Mouse (Mus musculus): ENCODE measurements at regions not wholly inside any gene's neighbourhood (a gene's known extent, or its start where the extent isn't known, plus 50 kb on each side); places are given as distances from the start of the nearest gene placed in this dataset.

DNA sequence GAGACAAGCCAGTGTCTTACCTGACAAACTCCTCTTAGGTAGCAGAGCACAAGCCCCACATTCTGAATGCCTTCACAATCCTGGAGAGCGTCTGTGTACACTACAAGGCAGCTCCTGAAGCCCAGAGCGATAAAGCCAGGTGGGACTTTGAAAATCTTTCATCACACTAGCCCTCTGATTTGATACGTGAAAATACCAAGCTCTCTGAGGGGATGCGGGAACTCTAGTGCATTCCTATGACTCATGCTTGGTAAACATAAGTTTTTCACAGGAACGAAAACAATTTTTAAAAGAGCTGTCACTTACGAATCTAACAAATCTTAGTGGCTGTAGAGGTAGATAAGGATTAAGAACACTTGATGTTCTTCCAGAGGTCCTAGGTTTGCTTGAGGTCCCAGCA is 108.6 kb upstream of the Peli1 start:
- CTCF ChIA-PET, result no interaction called here

DNA sequence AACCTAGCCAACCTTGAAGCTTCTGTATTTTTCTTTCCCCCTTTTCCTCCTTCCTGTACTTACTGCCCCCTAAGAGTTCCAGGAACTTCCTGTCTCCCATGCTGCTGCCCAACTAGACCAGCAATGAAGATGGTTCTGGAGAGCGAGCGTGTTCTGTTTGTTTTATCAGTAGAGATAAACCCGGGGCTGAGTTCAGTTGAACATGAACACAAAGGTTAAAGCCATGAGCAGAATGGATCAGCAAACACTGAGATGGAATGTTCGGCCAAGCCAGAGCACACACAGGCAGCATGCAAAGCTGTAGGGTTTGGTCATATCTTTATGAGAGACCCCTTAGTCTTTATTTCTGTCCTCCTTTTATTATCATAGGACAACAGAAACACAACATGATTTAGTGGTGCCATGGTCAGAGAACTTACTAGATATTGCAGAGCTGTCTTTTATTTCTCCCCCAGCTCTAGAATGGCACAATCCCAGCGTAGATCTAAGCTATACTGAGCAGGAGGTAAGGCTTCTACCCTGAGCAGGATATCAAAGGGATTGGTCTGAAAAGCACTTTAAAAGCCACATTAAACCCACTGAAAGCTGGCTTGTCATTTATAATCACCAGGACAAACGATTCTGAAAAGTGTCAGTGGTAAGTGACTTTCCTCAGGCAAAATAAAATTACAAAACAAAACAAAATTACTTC is 105.9 kb upstream of the Peli1 start:
- CTCF ChIA-PET, result no interaction called here

DNA sequence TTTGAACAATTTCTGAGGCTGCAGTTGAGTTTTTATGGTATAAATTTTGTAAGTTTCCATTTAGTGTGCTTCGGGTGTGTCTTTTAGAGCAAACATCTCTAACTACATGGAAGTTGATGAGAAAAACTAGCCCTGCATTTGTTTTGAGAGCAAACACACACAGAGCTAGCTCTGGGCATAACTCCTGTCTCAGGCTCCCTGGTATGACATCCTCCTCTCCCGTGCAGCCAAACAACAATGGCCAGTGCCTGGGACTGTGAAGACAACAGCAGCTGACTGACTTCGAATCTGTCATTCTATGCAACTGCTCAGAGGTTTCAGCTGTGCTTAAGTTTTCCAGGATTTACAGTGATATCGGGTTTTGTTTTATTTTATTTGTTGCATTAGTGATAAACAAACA is 105.3 kb upstream of the Peli1 start:
- CTCF ChIA-PET, result no interaction called here

DNA sequence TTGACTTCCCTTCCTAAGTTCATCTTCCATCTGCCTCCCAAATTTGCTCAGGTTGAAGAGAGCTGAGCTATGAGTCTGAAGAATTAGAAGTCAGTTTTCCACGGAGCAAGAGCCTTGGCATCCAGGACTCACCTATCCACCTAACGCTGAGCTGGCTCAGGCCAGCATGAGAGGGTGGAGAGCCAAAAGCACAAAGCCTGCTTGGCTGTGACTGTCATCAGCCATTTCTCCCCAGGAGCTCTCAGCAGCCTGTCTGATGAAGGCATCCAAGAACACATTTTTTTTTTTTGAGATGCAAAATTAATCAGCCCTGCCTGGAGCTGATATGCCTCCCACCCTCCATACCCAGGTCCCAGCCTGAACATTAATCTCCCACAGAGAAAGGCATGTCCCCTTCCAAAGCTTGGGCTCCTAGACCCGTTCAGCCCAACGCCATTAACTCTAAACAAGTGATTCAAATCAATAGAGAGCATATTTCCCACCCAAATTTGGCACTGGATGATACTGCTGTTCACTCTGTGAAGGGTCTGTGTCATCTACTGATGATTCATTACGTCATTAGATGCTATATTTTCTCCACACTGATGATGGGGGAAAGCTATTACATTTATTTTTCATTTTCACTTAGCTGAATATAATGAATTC is 103.8 kb upstream of the Peli1 start:
- CTCF ChIA-PET, result no interaction called here

DNA sequence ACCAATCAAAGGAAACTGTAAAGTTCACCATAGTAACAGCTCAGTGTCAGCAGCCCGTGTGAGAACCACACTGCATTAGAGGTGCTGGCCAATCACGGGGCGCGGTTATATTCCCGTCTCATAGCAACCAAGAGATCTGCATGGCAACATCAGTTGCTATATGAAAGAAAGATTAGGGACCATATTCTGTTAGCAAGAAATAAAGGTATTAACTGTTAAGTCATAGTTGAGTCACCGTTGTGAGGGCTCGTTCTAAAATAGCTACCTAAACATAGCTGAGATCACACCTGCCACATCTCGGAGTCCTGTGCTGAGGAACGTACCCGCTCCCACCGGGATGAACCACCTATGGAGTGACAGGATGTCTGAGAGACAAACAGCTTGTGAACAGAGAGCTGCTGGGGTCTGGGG is 103.2 kb upstream of the Peli1 start:
- CTCF ChIA-PET, result no interaction called here

DNA sequence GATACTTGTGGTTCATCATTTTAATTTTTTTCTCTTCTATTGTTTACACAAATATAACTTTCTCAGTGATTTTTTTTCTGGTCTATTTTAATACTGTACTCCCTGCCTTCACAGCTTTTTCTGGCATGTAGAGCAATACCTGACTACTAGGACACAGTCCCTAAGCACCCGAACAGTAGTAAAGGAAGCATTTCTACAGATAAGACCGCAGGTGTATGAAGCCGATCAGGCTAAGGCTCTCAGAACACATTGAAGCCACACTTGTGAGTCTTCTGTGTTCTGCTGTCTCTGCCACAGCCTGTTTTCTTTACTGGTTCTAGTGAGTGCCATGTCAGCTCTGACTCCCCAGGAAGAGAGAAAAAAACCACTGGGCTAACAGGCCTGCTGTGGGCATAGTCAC is 102.2 kb upstream of the Peli1 start:
- CTCF ChIA-PET, result no interaction called here

DNA sequence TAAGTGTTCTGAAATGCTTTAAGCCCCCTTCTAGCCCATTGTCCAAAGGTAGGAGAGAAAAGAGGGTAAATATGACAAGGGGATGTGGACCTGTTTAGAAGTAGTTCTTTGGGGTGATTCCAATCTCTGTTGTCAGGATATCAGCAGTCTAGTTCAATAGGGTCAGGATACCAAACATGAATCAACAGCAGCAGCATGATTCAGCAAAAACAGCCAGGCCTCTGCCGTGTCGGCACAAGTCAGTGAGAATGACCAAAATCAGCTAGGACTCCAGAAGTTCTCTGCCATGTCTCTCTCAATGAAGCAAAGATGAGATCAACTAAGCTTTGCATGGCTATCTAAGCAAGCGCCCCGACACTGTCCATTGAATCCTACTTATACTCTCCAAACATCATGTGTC is 97.5 kb upstream of the Peli1 start:
- CTCF ChIA-PET, result no interaction called here

DNA sequence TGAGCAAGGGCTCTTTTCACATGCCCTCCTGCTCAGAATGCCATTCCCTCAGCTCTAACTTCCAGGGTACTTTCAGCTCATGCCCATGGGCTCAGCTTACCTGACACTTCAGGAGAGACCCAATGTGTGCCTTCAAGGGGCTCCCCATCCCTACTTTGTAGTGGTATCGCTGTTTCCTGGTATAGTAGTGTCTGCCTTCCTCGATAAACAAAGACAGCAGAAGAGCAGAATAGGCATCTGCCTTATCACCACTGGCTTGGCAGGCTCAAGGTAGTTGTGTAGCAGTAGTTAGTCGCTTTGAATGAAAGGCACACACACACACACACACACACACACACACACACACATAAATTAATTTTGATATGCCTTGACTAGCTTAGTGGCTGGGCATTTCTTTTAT is 89.7 kb upstream of the Peli1 start:
- CTCF ChIA-PET, result no interaction called here

DNA sequence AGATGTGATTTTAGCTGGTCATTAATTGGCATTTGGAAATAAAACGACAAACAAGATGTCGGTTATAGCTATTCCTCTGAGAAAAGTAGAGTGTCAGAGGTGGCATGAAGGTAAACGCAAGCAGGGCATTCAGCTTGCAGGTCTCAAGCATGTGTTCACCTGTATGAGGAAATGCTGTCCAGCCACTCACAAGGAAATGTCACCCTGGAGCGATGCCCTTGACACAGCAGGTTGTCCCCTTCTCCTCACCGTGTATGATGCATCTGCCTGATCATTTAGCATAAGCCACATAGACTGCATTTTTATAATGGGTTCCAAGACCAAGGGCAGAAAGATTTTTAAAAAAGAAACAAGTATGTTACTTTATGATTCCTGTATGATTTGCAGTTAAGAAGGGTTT is 83.9 kb upstream of the Peli1 start:
- CTCF ChIA-PET, result no interaction called here

DNA sequence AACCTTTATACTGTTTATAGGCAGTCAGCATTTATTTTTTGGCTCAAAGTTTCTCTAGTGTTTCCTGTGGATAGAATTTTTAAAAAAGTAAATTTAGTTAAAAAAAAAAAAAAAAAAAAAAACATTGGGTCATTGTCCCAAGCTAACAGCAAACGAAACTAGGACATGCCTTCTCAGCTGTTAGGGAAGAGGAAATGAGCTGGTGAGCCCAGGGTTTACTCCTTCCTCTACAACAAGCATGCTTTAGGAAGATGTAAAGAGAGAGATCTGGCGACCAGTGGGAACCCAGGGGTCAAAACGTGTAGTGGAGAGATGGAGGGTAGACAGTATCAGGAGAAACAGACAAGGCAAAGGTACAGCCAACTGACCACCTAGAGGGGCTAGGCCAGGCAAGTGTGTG is 81.6 kb upstream of the Peli1 start:
- CTCF ChIA-PET, result no interaction called here

DNA sequence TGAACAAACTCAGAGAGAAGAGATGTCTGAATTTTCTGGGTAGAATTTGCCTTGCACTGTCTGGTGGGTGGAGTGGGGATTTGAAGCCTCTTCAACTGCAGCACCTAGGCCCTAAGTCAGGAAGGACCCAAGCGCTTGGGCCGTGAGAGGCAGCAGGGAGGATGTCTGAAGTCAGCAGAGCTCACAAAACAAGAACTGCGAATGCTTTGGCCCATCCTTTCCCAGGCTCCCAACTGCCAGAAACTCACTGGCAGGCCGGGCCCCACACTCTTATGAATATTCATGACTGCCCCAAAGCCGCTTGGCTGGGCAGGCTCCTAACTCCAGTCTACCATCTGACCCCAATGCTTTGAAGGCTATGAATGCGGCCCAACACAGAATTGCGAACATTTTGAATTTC is 80.2 kb upstream of the Peli1 start:
- CTCF ChIA-PET, result no interaction called here

DNA sequence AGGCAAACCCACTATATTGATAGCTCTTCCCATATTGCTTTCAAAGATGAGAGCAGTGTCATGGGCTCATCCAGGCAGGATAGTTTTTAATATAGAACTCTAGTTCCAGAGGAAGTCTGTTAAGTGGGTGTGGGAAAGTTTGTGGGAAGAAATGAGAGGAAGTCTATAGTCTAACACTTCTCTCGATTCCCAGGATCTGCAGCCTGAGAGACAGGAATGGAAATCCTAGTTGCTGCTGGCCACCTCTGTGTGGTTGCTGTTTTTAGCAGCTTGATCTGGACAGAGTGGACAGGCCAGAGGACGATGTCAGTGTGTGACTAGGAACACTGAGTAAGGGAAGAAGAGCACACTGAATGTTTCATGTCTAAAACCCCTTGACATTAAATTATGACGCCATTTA is 76.8 kb upstream of the Peli1 start:
- CTCF ChIA-PET, result no interaction called here

DNA sequence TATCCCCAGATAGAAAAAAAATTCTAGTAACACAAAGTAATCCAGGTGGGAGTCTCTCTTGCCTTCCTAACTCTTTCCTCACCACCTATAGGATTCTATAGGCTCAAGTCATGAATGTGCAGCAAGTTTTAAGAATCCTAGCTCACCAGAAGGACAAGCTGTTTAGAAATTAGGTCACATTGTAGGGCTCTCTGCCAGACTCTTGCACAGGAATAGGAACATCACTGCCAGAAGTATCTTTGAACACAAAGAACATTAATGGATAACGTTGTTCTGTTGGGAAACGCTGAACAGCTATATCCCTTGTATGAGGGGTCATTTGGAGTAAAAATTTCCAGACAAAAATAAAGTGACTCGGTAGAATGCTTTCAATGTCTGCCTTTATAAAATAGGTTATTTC is 75.6 kb upstream of the Peli1 start:
- CTCF ChIA-PET, result no interaction called here

DNA sequence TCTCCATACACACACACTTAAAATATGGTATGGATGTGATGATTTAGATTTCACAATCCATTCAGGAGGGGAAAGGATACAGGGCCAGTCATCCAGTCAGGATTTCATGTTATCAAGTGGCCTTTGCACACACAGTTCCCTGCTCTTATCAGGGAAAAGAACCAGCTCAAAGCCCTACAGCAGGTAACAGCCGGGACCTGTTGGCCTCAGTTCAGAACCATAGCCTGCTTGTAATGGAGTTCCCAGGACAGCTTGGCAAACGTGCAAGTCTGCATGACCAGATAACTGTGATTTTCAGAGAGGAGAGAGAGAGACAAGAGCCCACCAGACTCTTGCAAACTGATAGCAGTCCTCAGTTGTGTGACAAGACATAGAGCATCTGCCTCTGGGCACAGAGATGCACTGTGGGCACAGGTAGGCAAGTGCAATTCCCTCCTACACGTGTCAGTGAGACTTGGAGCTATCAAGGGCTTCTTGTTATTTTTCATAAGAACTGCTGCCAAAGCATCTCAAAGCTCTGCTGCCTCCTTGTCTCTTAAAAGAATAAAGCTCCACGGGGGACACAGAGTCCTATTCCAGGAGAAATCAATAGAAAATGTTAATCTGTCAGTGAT is 74.9 kb upstream of the Peli1 start:
- CTCF ChIA-PET, result no interaction called here

DNA sequence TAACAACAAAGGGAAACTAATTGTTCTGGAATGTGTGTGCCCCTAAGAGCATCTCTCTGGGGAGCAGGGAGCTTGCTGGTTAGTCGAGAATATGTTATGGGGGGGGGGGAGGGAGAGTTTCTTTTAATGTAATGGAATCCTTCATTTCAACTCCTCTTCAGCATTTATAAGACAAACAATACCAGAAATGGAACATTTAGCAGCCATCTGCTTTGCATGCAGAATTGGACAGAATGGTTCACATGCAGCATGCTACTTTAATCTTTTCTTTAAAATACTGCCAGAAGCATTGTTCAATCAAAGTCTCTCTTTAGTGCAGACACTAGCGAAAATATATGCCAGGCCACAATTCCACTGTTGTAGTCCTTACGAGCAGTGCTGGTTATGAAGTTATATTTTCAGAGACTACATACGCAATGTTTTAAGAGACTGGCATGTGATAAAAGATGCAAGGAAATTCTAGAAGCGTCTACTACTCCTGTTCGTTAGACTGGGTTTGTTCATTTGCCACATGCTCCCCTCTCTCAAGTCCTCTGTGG is 74.2 kb upstream of the Peli1 start:
- CTCF ChIA-PET, result no interaction called here

DNA sequence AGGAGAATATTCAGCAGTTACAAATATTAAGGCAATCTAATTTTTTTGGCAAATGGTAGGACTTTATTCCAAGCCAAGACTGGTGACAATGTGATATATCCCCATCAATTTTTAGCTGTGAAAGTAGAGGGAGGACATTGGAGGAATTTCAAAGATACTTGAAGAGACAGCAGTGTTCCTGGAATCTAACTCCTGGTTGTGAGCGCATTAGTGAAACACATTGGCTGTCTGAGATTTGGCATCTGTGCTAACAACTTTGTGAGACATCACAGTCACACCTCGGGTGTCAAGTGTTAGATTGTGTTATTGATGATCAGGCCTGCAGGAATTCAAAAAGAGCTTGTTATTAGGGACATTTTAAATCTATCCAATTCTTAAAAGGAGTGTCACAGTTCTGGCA is 71.3 kb upstream of the Peli1 start:
- CTCF ChIA-PET, result no interaction called here

DNA sequence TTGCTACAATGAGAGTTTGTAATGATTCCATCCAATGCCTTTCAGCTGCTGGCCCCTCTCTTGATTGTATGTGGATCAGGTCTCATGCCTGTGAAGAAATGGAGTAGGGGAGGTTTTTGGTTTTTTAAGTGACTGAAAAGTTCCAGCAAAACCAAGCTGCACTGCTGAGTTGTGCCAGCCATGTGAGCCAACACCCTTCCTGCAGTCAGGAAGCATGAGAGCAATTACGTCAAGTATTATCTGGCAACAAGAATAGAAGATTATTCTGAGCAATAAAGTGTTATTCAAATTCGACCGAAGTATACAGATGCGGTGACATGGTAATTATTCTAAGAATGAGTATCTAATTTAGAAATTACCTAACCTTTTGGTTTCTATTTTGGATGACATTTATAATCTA is 67.0 kb upstream of the Peli1 start:
- CTCF ChIA-PET, result no interaction called here

DNA sequence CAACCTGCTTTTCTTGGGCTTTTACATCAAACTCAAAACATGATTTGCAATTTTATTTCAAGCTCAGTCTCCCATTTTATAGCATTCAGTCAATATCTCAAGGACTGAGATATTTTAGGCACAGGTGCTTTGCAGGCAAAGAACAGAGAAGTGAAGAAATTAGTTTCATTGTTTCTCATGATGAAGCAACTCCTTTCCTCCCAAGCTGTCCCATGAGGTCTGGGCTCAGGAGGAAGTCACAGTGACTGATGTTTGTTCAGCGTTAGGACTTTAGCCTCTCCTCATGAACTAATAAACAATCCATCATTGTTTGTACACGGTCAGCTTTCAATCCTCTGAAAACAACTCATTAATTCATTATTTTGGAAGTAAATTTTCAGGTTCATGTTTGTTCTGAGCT is 66.6 kb upstream of the Peli1 start:
- CTCF ChIA-PET, result no interaction called here

DNA sequence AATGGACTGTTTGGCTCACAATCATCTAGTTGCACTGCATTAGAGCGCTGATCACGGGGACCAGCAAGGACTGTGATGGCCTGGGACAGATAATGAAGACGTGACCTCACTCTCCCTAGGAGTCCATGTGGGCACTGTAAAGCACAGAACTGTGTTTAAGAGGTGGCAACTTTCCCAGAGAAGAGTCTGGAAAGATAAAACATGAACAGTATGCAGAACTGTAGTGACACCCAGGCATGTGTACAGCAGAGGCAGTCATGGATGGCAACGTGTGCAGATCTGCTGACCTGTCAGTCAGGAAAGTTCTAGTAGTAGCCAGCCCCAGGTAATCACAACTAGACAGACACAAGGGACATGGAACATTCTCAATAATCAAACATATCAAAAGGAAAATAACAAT is 63.8 kb upstream of the Peli1 start:
- CTCF ChIA-PET, result no interaction called here

DNA sequence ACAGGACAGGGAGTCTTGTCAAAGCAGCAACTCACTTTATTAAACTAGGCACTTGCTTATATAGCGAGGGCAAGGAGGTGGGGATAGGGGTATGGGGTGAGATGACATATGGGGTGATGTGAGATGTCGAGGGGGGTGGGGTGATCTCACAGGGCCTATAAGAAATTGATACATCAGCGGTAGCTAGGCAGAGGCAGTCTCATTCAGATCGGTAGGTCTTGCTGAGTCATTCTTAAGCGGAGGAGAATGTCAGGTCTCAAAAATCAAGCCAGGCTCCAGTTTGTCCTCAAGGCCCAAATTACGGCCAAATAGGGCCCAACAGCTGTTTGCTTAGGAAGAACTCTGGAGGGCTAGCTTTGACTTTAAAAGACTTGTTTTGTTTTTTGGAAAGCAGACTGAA is 60.7 kb upstream of the Peli1 start:
- CTCF ChIA-PET, result no interaction called here

DNA sequence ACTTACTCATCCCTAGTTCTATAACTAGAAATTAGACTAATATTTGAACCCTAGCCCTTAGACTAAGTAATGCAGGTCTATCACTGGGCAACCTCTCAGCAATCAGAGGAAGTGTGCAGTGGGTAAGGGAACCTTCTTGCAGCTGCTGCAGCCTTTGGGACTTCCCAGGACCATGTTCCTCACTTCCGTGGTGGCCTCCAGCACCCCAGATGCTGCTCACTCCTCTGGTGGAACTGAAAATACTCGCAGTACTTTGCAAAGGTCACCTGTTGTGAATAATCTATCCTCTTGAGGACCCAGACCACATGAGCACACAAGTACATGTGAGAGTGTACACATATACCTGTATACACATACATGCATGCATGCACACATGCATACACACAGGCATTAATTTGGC is 59.3 kb upstream of the Peli1 start:
- CTCF ChIA-PET, result no interaction called here

DNA sequence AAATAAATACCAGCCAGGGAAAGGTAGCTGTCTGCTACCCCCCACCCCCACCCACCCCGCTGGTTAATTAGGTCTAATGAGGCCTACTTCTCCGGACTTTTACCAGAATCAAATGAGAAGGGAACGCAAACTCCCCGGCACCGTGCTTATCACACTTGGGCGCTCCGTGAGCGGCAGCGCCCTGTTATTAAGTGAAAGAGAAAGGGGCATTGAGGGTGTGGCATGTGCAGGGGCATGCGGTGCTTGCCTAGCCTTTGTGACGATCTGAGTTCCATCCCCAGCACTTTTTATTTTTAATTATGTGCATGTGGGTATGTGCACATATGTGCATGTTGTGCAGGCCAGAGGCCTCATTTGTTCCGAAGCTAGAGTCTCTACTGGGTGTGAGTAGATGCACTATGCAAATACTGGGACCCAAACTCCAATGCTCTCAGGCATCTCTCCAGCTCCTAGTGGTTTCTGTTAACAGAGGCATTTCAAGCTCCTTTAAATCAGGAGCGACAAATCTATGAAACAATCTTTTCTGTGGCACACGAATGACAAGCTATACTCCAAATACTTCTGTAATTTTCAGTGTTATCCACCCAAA is 57.8 kb upstream of the Peli1 start:
- CTCF ChIA-PET, result no interaction called here

DNA sequence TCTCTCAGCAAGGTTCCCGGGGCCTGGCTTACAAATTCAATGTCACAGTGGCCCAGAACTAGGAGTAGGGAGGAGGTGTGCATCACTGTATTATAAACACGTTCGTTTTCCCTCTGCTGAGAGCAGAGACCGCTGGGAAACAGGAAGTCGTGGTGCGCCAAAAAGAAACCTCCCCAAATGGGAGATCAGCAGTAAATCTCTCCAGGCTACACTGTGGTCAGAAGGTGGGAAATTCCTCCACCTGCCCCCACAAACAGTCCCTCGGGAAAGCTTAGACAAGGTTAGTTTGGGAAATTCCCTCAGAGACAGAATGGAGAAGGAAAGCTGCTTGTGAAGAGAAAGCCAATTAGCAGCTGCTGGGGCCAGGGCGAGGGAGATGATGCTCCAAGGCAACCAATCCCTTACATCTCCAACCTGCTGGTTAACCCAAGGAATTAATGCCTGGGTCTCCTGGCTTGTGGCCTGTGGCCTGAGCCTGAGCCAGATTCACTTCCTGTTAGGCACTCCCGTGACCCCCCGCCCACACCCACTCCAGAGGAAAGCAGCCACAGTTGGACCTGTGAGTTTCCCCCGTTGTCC is 57.2 kb upstream of the Peli1 start:
- CTCF ChIA-PET, result no interaction called here

Data from spleen, embryonic (tissue).